Mouse (Mus musculus) olfactory bulb, adult 2 months (tissue): ENCODE measurements around the gene Luzp1.

Experiments used
- CTCF ChIP-seq: fragments of 200-500 bp; IDR thresholded peaks from 2 replicates; pipeline ENCODE4 v1.5.1; 2012; ENCODE audit warnings: low read depth, mild to moderate bottlenecking, low read length, moderate library complexity; ENCODE audit not compliant: insufficient read depth
- POLR2A ChIP-seq: fragments of 200-500 bp; IDR thresholded peaks from 2 replicates; pipeline ENCODE4 v1.6.1; 2012; ENCODE audit warnings: mild to moderate bottlenecking, low read depth, low read length, moderate library complexity; ENCODE audit not compliant: insufficient read depth

DNA sequence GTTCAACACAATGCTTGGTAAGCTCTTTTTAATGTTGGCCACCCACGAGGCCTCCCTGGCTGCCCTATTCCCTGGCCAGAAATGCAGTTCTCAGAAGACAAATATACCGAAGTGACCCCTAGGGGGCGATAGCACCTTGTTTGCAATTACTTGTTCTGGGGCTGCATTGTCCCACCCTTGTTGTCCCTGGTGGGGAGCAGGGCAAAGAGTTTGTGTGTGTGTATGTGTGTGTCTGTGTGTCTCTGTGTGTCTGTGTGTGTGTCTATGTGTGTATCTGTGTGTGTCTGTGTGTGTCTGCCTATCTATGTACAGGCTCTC is 38.2 kb upstream of the Luzp1 start:
- TF ChIP-seq CTCF (no peak), POLR2A (no peak)
